Mouse (Mus musculus) adrenal gland (tissue): ENCODE results near the gene Slc35a1.
"Not testable (repeated sequence)": the region's sequence is repeated elsewhere in the genome, so short reads cannot be mapped to it uniquely, and the experiment has no call there.

Source experiments
- intact Hi-C: fragments of 180-260 bp; cut with DNase I; formaldehyde crosslinking; loops from one replicate; pipeline ENCODE4 v1.15.1; 2025
- long read RNA-seq, 2 experiments: library from polyadenylated mRNA; unstranded; transcript quantifications; one replicate each; pipeline ENCODE4 v2.0.0; 2020; ENCODE audit warnings: borderline replicate concordance in 1 of 2; ENCODE audit not compliant: insufficient replicate concordance in 1 of 2

Gene Slc35a1
- long read RNA-seq, experiment 1, transcript Slc35a1-201 (8 exons, 2,039 nt) = major isoform, 58 of 65 reads
- long read RNA-seq, experiment 1, partial matches to known transcripts = 1 of 65 reads
- long read RNA-seq, experiment 1, other reads (novel, unspliced or antisense) = 6 of 65 reads
- long read RNA-seq, experiment 2, transcript Slc35a1-201 (8 exons, 2,039 nt) = major isoform, 70 of 75 reads
- long read RNA-seq, experiment 2, partial matches to known transcripts = 1 of 75 reads
- long read RNA-seq, experiment 2, other reads (novel, unspliced or antisense) = 4 of 75 reads

- intact Hi-C loops = loop anchor here (5.0 kb wide), 1 partner anchor 90 kb away; the partner anchor contains the start of gene Smim8
These were observed at the start of gene Slc35a1 for GRCm38 (mm10) chr4:34686874-34687567. Gene Slc35a1, minus strand, starts transcription at chr4:34687438.

GRCm38 (mm10) chr4:34734461-34734860, 47.2 kb upstream of the Slc35a1 start:
- intact Hi-C loops = no loop called here

GRCm38 (mm10) chr4:34733415-34733814, 46.2 kb upstream of the Slc35a1 start:
- intact Hi-C loops = not testable (repeated sequence)

GRCm38 (mm10) chr4:34729851-34730341, 42.7 kb upstream of the Slc35a1 start, which contains the start of gene Cfap206:
Gene Cfap206, minus strand, starts transcription at chr4:34730206.
- intact Hi-C loops = no loop called here

GRCm38 (mm10) chr4:34725710-34726109, 38.5 kb upstream of the Slc35a1 start:
- intact Hi-C loops = not testable (repeated sequence)

- intact Hi-C loops = no loop called here
These were observed 37.1 kb upstream of the Slc35a1 start for GRCm38 (mm10) chr4:34724306-34724705.

- intact Hi-C loops = no loop called here
These were observed 35.9 kb upstream of the Slc35a1 start for GRCm38 (mm10) chr4:34723186-34723585.

- intact Hi-C loops = no loop called here
These were observed 33.1 kb upstream of the Slc35a1 start for GRCm38 (mm10) chr4:34720127-34720895.

GRCm38 (mm10) chr4:34719421-34719820, 32.2 kb upstream of the Slc35a1 start:
- intact Hi-C loops = no loop called here

GRCm38 (mm10) chr4:34715062-34715461, 27.8 kb upstream of the Slc35a1 start:
- intact Hi-C loops = no loop called here

- intact Hi-C loops = loop anchor here (10.0 kb wide), 1 partner anchor 217 kb away; no protein-coding TSS in a partner anchor
These were observed 20.9 kb upstream of the Slc35a1 start for GRCm38 (mm10) chr4:34708127-34708526.

GRCm38 (mm10) chr4:34707248-34707647, 20.0 kb upstream of the Slc35a1 start:
- intact Hi-C loops = loop anchor here (10.0 kb wide), 1 partner anchor 218 kb away; no protein-coding TSS in a partner anchor

- intact Hi-C loops = loop anchor here (5.0 to 10.0 kb wide), 2 partner anchors 74 to 222 kb away; partner anchors contain the start of gene Smim8
These were observed 15.8 kb upstream of the Slc35a1 start for GRCm38 (mm10) chr4:34703029-34703428.

- intact Hi-C loops = loop anchor here (5.0 to 10.0 kb wide), 2 partner anchors 75 to 223 kb away; partner anchors contain the start of gene Smim8
These were observed 15.0 kb upstream of the Slc35a1 start for GRCm38 (mm10) chr4:34702231-34702630.

GRCm38 (mm10) chr4:34701528-34701927, 14.3 kb upstream of the Slc35a1 start:
- intact Hi-C loops = loop anchor here (5.0 to 10.0 kb wide), 2 partner anchors 76 to 223 kb away; partner anchors contain the start of gene Smim8

GRCm38 (mm10) chr4:34688021-34688420, 783 bp upstream of the Slc35a1 start:
- intact Hi-C loops = loop anchor here (5.0 kb wide), 1 partner anchor 89 kb away; the partner anchor contains the start of gene Smim8

GRCm38 (mm10) chr4:34680530-34680929, 6.7 kb downstream of the Slc35a1 start:
- intact Hi-C loops = no loop called here

GRCm38 (mm10) chr4:34673721-34674120, 13.5 kb downstream of the Slc35a1 start:
- intact Hi-C loops = no loop called here

- intact Hi-C loops = no loop called here
These were observed 19.3 kb downstream of the Slc35a1 start for GRCm38 (mm10) chr4:34667923-34668322.

GRCm38 (mm10) chr4:34661927-34662326, 25.3 kb downstream of the Slc35a1 start:
- intact Hi-C loops = no loop called here

GRCm38 (mm10) chr4:34661514-34661913, 25.7 kb downstream of the Slc35a1 start:
- intact Hi-C loops = no loop called here
